Mouse (Mus musculus) telencephalon, adult 2 months (tissue): ENCODE measurements at regions not wholly inside any gene's neighbourhood (a gene's known extent, or its start where the extent isn't known, plus 50 kb on each side); places are given as distances from the start of the nearest gene placed in this dataset.

Source experiments
- DNase-seq: peaks from one replicate; pipeline ENCODE4 v3.0.0-alpha.2; 2011; ENCODE audit warnings: low read depth, low spot score

GRCm38 (mm10) chr16:25042669-25043440 lies 243.8 kb upstream of the Tprg start:
- no peak for DNase-seq

DNA sequence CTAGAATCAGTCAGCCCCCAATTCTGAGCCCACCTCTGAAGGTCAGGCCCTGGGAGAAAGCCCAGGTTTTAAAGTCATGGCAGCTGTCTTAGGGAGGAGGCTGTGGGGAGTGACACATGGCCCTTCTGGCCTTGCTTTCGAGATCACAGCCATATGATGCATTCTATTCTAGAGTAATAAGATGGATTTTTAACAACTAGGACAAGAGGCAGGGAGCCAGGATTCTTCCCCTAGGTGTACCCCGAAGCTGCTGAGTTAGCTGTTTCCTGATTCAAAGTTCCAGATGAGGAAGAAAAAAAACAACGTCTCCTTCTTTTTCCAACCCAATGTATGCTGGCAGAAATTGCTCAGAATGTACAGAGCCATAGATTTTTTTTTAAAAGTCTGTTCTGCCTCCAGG lies 242.0 kb upstream of the Tprg start:
- no peak for DNase-seq

- DNase-seq: no peak
These were observed 238.9 kb upstream of the Tprg start for GRCm38 (mm10) chr16:25047726-25048125.

DNA sequence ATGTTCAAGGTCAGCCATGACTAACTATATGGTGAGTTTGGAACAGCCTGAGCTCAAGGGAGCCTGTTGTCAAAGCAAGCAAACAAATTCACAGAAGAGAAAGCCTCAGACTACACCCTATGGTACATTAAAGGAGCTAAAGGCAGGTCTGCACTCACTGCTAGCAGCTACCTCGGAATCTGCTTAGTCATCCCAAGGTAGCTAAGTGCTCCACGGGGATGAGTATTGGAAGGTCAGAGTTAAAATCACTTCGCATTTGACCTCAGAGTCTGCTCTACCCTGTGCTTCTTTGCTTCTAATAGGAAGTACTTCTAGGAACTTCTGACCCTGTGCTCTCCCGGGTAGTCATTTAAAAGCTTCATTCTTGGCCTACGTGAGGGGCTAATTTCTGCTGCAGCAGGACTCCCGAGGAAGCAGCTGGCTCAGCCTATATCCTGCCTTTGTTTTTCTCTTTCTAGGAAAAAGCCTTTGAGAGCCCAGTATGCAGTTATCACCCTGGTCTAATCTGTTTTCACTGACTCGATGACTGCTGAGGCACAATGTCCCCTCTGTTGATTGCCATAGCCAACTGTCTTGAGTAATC lies 236.6 kb upstream of the Tprg start:
- DNase-seq: no peak

GRCm38 (mm10) chr16:25051044-25051443 lies 235.6 kb upstream of the Tprg start:
- no peak for DNase-seq

GRCm38 (mm10) chr16:25052428-25052827 lies 234.2 kb upstream of the Tprg start:
- no peak for DNase-seq

DNA sequence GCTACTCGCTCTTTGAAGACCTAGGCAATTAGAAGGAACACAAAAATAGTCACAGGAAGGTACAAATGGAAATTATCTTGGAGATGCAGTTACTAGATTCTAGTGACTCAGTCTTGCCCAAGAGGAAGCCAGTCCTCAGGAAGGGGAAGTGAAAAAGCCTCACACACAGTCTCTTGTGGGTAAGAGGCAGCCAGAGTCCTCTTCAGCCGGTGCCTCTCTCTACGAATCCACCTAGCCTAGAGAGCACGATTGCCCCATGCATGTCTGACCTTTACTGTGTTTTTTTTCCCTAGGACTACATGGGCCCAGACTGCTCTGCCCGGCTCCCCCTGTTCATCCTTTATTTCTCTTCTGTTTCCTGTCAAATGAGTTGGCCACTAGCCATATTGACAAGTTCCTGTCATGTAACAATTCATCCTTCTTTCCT lies 233.7 kb upstream of the Tprg start:
- no peak for DNase-seq

DNA sequence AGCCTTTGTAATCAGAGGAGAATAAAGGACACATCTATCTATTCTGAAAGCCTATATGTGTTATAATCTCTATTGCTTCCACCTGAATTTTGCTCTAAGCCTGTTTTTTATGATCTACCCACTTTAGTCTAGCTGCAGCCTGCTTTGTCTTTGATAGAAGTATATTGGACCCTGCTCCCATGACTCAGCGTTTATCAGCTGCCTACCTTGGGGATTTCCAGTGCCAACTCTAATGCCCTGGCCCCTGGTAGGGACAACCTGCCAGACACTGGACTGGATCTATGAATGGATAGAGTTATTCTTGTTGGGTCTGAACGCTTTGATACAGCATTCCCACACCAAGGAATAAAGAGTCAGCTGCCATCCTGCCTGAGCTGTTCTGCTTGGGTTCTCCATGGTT lies 232.3 kb upstream of the Tprg start:
- no peak for DNase-seq

DNA sequence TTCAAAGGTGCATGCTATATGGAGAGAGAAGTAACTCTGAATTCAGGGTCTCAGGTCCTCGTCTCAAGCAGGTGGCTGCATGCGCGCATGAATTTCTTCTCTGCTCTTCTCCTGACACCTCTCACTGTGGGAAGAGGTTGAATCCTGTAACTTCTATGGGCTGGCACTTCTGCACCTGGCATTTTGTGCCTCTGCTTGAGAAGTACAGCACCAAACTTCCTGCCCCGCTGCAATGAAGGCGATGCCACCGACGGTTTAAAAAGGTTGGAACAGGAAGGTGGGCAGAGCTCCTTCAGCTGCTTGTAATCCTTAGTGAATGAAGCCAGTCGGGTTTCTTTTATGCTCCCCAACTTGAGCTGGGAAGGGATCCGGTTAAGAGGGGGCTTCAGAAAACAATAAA lies 231.2 kb upstream of the Tprg start:
- DNase-seq: no peak

DNA sequence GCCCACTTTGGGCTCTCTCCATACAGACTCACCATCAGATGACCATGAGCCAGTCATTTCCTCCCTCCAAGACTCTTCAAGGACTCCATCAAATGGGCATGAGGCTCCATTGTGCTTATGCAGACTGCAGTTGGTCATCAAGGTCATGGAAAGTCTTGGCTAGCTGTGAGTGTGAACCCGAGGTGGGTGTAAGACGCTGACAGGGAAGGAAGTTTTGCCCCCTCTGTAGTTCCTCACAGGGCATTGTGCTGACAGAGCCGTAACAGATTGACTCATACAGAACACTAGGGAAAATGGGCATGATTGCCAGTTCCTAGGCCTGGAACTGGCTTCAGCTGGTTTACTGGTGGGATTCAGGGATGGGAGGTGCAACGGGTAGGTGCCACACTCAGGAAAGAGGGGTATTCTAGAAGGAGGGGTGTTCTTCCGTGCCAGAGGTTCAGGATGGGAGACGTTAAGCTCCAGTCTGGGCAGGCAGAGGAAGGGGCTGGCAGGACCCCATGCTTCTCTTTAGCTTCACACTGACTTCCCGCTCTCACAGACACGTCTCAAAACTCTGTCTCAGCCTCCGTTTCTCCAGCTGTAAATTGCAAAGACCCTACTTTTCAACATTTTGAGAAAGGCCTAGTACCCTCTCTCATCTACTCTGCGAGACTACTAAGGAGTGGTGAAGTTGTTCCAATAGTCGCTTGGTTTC lies 228.4 kb upstream of the Tprg start:
- DNase-seq: no peak

DNA sequence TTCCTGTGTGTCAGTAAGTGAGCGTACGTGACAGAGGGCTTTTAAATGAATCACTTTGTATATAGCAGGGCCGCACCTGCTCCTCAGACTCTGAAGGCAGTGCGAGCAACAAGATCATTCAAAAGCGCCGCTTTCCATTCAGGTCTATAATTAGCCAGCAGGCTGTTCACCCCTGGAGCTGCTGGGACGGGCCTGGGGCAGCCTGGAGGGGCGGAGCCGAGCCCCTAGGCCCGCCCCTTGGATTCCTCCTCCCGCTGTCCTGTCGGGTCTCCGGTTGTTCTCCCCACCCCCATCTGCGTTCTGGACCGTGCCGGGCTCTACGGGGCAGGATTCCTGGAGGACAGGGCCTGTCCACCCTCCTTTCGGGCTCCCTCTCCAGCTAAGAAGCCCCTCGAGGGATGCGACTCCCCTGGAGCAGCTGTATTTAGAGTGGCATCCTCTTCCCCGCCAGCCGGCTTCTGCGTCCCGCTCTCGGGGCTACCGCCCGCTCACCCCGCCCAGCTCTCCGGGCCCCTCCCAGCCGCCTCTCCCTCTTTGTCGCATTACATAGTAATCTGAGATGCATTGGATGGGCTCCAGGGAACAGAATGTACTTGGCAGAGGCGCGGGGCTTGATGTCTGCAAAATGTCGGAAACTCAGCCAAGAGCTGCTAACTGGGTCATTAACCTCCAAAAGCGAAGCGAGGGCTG lies 227.7 kb upstream of the Tprg start:
- peak; percentile 91 for DNase-seq

- no peak for DNase-seq
These were observed 227.1 kb upstream of the Tprg start for GRCm38 (mm10) chr16:25059504-25059992.

- no peak for DNase-seq
These were observed 226.4 kb upstream of the Tprg start for GRCm38 (mm10) chr16:25060266-25060665.

- no peak for DNase-seq
These were observed 225.0 kb upstream of the Tprg start for GRCm38 (mm10) chr16:25061631-25062030.

DNA sequence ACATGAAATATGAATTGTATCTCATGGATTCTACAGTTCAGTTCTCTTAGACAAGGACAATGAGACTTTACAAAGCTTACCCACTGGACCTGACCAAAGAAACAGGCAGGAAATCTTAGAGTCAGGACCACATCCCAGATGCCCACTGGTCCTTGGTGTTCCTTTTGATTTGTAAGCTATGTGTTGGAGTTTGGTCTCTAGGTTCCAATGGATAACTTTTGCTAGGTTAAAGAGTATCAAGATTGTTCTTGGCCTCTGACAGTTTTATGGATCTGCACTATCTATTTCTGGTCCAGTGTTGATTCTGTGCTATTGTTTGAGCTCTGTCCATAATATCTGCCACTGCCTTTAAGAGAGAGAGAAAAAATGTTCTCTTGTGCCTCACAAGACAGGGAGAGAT lies 222.6 kb upstream of the Tprg start:
- DNase-seq: no peak

GRCm38 (mm10) chr16:25064538-25064937 lies 222.1 kb upstream of the Tprg start:
- peak; percentile 40 for DNase-seq

- DNase-seq: no peak
These were observed 219.8 kb upstream of the Tprg start for GRCm38 (mm10) chr16:25066822-25067221.

DNA sequence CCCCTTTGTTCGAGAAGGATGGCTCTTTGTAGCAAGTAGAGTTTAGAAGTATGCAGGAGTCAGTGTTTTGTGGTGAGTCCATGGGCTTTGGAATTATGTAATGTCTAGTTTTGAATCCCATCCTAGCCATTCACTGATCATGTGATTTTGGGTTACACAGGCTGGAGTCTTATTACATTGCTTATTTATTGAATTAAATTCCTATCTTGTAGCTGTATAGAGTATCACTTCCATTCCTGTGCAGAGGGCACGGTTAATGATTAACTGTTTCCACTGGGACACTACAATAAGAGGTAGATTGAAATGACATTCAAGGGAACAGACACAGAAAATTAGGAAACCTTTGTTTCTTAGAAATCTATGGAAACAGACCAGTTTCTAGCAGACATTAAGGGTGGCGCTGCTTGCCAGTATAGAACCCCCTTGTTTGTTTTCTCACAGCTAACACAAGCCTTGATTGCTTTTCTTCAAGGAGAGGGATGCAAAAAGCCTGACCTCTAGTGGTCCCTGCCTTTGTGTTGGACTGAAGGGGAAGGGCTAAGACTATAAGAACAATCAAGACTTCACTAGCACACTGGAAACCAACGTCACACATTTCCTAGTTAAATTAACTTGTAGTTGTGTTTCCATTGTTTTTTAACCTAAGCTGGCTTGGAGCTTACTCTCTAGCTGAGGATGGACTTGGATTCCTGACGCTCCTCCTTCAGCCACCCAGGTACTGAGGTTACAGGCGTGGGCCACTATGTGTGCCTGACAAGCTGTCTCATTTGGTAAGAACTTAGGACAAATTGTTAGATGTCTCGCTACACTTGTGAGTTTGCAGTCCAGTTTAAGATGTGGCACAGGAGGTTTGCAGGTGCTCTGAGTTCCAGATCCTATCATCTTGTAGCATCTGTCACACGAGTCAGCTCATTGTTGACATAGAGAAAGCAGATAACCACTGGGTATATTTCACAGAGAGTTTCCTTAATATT lies 219.1 kb upstream of the Tprg start:
- no peak for DNase-seq

GRCm38 (mm10) chr16:25080811-25081210 lies 205.8 kb upstream of the Tprg start:
- DNase-seq: no peak

GRCm38 (mm10) chr16:25083729-25084128 lies 202.9 kb upstream of the Tprg start:
- no peak for DNase-seq
